Mouse (Mus musculus) liver, embryonic 13.5 days (tissue): ENCODE measurements around the gene Ly6g5c. TPM values are rescaled to one million over a fixed set of nuclear protein-coding genes. Genes with fewer than 3 reads are reported as not detected.

Experiments
- ATAC-seq: fragments of 200-750 bp; cut with Nextera tagmentation; 2 replicates; pipeline ENCODE4 v1.8.0; 2017; ENCODE audit warnings: low read depth, mild to moderate bottlenecking, moderate number of reproducible peaks, moderate library complexity
- DNase-seq: peaks from one replicate; pipeline ENCODE4 v3.0.0; 2022
- H3K27ac ChIP-seq: fragments of 300-500 bp; sonication (generic); 2 replicates; pipeline ENCODE4 v1.5.1; 2015; ENCODE audit warnings: moderate library complexity, mild to moderate bottlenecking, inconsistent platforms
- H3K27me3 ChIP-seq: fragments of 300-500 bp; sonication (generic); 2 replicates; pipeline ENCODE4 v1.6.1; 2015; ENCODE audit warnings: mild to moderate bottlenecking, inconsistent platforms
- H3K36me3 ChIP-seq: fragments of 300-500 bp; sonication (generic); 2 replicates; pipeline ENCODE4 v1.6.1; 2015; ENCODE audit warnings: mild to moderate bottlenecking, inconsistent platforms
- H3K4me1 ChIP-seq: fragments of 300-500 bp; sonication (generic); replicated peaks from 2 replicates; pipeline ENCODE4 v1.6.1; 2015; ENCODE audit warnings: inconsistent platforms
- H3K4me2 ChIP-seq: fragments of 300-500 bp; sonication (generic); 2 replicates; pipeline ENCODE4 v1.6.1; 2015; ENCODE audit warnings: inconsistent platforms, mild to moderate bottlenecking, moderate library complexity
- H3K4me3 ChIP-seq: fragments of 300-500 bp; sonication (generic); replicated peaks from 2 replicates; pipeline ENCODE4 v1.5.1; 2015; ENCODE audit warnings: mild to moderate bottlenecking, inconsistent platforms
- H3K9ac ChIP-seq: fragments of 300-500 bp; sonication (generic); 2 replicates; pipeline ENCODE4 v1.6.1; 2015; ENCODE audit warnings: mild to moderate bottlenecking, inconsistent platforms
- H3K9me3 ChIP-seq: fragments of 300-500 bp; sonication (generic); replicated peaks from 2 replicates; pipeline ENCODE4 v1.6.1; 2016; ENCODE audit warnings: inconsistent platforms
- WGBS: fragments of 180-500 bp; shearing (Covaris S2); methylation state at CpG from one replicate; pipeline ENCODE4 v1.1.7; 2015; ENCODE audit not compliant: insufficient replicate concordance; 5-methylcytosine and 5-hydroxymethylcytosine counted together
- polyA plus RNA-seq: library from polyadenylated mRNA; unstranded; fragments of >200 nt; fragmentation: Nextera tagmentation; extraction: Ambion mirVana; gene quantifications from 2 replicates; pipeline ENCODE4 v1.2.1, GENCODE M21; 2015

Gene Ly6g5c
- polyA plus RNA-seq, 1 experiment from 2014 or later, result not detected

DNA sequence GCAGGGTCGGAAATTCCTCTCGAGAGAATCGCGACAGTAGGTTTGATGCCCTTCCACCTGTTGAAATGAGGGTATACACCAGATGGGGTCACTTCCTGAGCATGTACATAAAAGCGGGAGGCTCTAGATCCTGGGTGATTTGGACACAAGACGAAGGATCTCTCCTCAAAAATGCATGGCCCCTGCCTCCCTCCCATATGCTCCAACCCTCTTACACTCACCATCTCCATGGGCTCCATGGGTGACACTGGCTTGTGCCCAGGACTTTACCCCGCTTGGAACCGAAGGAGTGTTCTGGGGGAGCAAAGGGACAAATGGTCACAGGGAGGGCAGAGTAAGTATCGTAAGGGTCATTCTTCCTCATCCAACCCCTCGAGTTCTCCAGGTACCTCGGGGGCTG lies 53.3 kb downstream of the Ly6g5c start:
- Histone ChIP-seq H3K27me3 (no peaks in the 10 kb centered on the region), H3K9ac (no peak overlapping the region), H3K4me3 (no peak overlapping the region), H3K27ac (no peak overlapping the region), H3K4me1 (peaks cover 40% of the 10 kb centered on the region), H3K36me3 (peaks cover 66% of the 10 kb centered on the region), H3K4me2 (peak overlapping the region; percentile 16; the same call in 1 of the 2 replicates), H3K9me3 (no peaks in the 10 kb centered on the region)
- WGBS, result 83% methylated on average over 11 of the region's 11 CpGs
- no peak for DNase-seq
- no peak for ATAC-seq

Other genes starting within 250 kb of the Ly6g5c start
- gene Cfb, start 245.8 kb upstream of the Ly6g5c start, polyA plus RNA-seq, result 118 and 133 TPM in 2 replicates
- gene Zbtb12, start 228.8 kb upstream of the Ly6g5c start, polyA plus RNA-seq, result 0.54 and 0.80 TPM in 2 replicates
- gene Gm20547, start 226.2 kb upstream of the Ly6g5c start, polyA plus RNA-seq, result 0.17 TPM in 1 of 2 replicates, not detected in the other
- 11.1 and 11.7 TPM in 2 replicates for gene C2, start 210.0 kb upstream of the Ly6g5c start, polyA plus RNA-seq
- 16.8 and 17.7 TPM in 2 replicates for gene Ehmt2, start 209.8 kb upstream of the Ly6g5c start, polyA plus RNA-seq
- gene Slc44a4, start 193.8 kb upstream of the Ly6g5c start, polyA plus RNA-seq, result 1.5 TPM in 2 replicates
- 14.2 and 15.2 TPM in 2 replicates for gene Neu1, start 177.0 kb upstream of the Ly6g5c start, polyA plus RNA-seq
- gene Hspa1b, start 149.0 kb upstream of the Ly6g5c start, polyA plus RNA-seq, result 0.07 and 0.15 TPM in 2 replicates
- not detected in 2 replicates for gene Gm20481, start 138.4 kb upstream of the Ly6g5c start, polyA plus RNA-seq
- 2.1 and 2.3 TPM in 2 replicates for gene Hspa1a, start 136.1 kb upstream of the Ly6g5c start, polyA plus RNA-seq
- 0.10 and 0.34 TPM in 2 replicates for gene Hspa1l, start 135.6 kb upstream of the Ly6g5c start, polyA plus RNA-seq
- 163 and 178 TPM in 2 replicates for gene Lsm2, start 126.4 kb upstream of the Ly6g5c start, polyA plus RNA-seq
- gene Vars, start 107.3 kb upstream of the Ly6g5c start, polyA plus RNA-seq, result 110 and 112 TPM in 2 replicates
- 0.08 TPM in 2 replicates for gene Vwa7, start 91.7 kb upstream of the Ly6g5c start, polyA plus RNA-seq
- 2.5 and 2.8 TPM in 2 replicates for gene Sapcd1, start 80.3 kb upstream of the Ly6g5c start, polyA plus RNA-seq
- gene Msh5, start 61.5 kb upstream of the Ly6g5c start, polyA plus RNA-seq, result 3.2 and 3.4 TPM in 2 replicates
- 141 and 147 TPM in 2 replicates for gene Clic1, start 58.3 kb upstream of the Ly6g5c start, polyA plus RNA-seq
- 28.9 and 30.6 TPM in 2 replicates for gene Ddah2, start 49.2 kb upstream of the Ly6g5c start, polyA plus RNA-seq
- 0.25 and 0.31 TPM in 2 replicates for gene Ly6g6c, start 42.9 kb upstream of the Ly6g5c start, polyA plus RNA-seq
- gene Mpig6b, start 42.1 kb upstream of the Ly6g5c start, polyA plus RNA-seq, result 4.1 and 5.2 TPM in 2 replicates
- 0.13 and 0.23 TPM in 2 replicates for gene Ly6g6e, start 31.4 kb upstream of the Ly6g5c start, polyA plus RNA-seq
- 0.35 and 0.47 TPM in 2 replicates for gene Ly6g6d, start 30.2 kb upstream of the Ly6g5c start, polyA plus RNA-seq
- gene Ly6g6f, start 22.7 kb upstream of the Ly6g5c start, polyA plus RNA-seq, result 7.2 and 7.3 TPM in 2 replicates
- gene Abhd16a, start 19.0 kb upstream of the Ly6g5c start, polyA plus RNA-seq, result 51.0 and 54.9 TPM in 2 replicates
- gene Ly6g5b, start 7.1 kb downstream of the Ly6g5c start, polyA plus RNA-seq, result 0.21 and 0.28 TPM in 2 replicates
- gene Gpank1, start 13.2 kb downstream of the Ly6g5c start, polyA plus RNA-seq, result 14.1 and 14.8 TPM in 2 replicates
- 176 and 182 TPM in 2 replicates for gene Csnk2b, start 13.8 kb downstream of the Ly6g5c start, polyA plus RNA-seq
- 3.1 and 3.6 TPM in 2 replicates for gene D17H6S53E, start 18.1 kb downstream of the Ly6g5c start, polyA plus RNA-seq
- 553 and 573 TPM in 2 replicates for gene Apom, start 23.8 kb downstream of the Ly6g5c start, polyA plus RNA-seq
- gene Bag6, start 26.9 kb downstream of the Ly6g5c start, polyA plus RNA-seq, result 22.4 and 27.4 TPM in 2 replicates
- 45.1 and 51.5 TPM in 2 replicates for gene Prrc2a, start 56.6 kb downstream of the Ly6g5c start, polyA plus RNA-seq
- 17.4 and 18.5 TPM in 2 replicates for gene Aif1, start 67.8 kb downstream of the Ly6g5c start, polyA plus RNA-seq
- gene Lst1, start 80.2 kb downstream of the Ly6g5c start, polyA plus RNA-seq, result 21.6 and 29.0 TPM in 2 replicates
- gene Ltb, start 86.2 kb downstream of the Ly6g5c start, polyA plus RNA-seq, result 0.53 and 0.80 TPM in 2 replicates
- 0.25 and 0.35 TPM in 2 replicates for gene Tnf, start 93.7 kb downstream of the Ly6g5c start, polyA plus RNA-seq
- gene Lta, start 97.1 kb downstream of the Ly6g5c start, polyA plus RNA-seq, result 0.07 and 0.10 TPM in 2 replicates
- 0.36 TPM in 1 of 2 replicates, not detected in the other for gene Gm16181, start 112.6 kb downstream of the Ly6g5c start, polyA plus RNA-seq
- gene Atp6v1g2, start 125.4 kb downstream of the Ly6g5c start, polyA plus RNA-seq, result 0.76 and 1.3 TPM in 2 replicates
- gene Nfkbil1, start 127.5 kb downstream of the Ly6g5c start, polyA plus RNA-seq, result 3.9 and 4.4 TPM in 2 replicates
- gene Ddx39b, start 133.5 kb downstream of the Ly6g5c start, polyA plus RNA-seq, result 208 and 220 TPM in 2 replicates
- gene H2-D1, start 154.5 kb downstream of the Ly6g5c start, polyA plus RNA-seq, result 74.5 and 77.7 TPM in 2 replicates
- gene H2-Q1, start 212.1 kb downstream of the Ly6g5c start, polyA plus RNA-seq, result 1.0 and 1.4 TPM in 2 replicates
- gene H2-Q2, start 234.0 kb downstream of the Ly6g5c start, polyA plus RNA-seq, result 0.68 and 0.90 TPM in 2 replicates